ENCODE assay signal across 27 mouse cellular contexts in genomic region chr14:60904501-60904900, GRCm38 (mm10).
DNase-seq lines count a peak whose midpoint lies in the region; ATAC-seq and TF ChIP-seq lines count a peak whose summit lies in the region.
"Had no signal": no experiment of that assay in that cellular context is flagged by ENCODE, and none has a peak within 500 bp of the region (broad histone marks: within the 10 kb centered on the region; RNA-seq: fewer than 3 reads in every experiment).

No protein-coding gene starts in this region.

- no peaks in the 10 kb centered on the region for H3K9me3 ChIP-seq in hindbrain, embryonic 10.5 days
- H3K9me3 ChIP-seq in hindbrain, embryonic 11.5 days (ENCODE audit: control insufficient read depth, low read length) = no peaks in the 10 kb centered on the region
- no peaks in the 10 kb centered on the region for H3K9me3 ChIP-seq in lung, embryonic 16.5 days (ENCODE audit: control insufficient read depth, low read length)
- H3K9me3 ChIP-seq in neural tube, embryonic 15.5 days (replicated peaks) = no peaks in the 10 kb centered on the region
- H3K9me3 ChIP-seq: embryonic facial prominence, embryonic 13.5 days; heart, embryonic 12.5 days; hindbrain, embryonic 13.5 days; midbrain, embryonic 10.5 days; midbrain, embryonic 15.5 days had no signal

- DNase-seq in hindbrain, embryonic 10.5 days (ENCODE audit: low spot score) = no peak
- no peak for DNase-seq in hindbrain, embryonic 11.5 days (ENCODE audit: low spot score)
- DNase-seq in lung, postnatal 14 days = no peak
- DNase-seq in brain, embryonic 14.5 days (ENCODE audit: low read depth) = peak; percentile 15
- DNase-seq in frontal cortex, adult 2 months (ENCODE audit: extremely low spot score in 1 of 2, low spot score in 1 of 2) = no peak
- DNase-seq: adrenal gland, postnatal 14 days; cerebellum, adult 18-20 months; gastrocnemius, postnatal 36 days; heart, adult 18-20 months; heart, postnatal 14 days; kidney, adult 11 months; kidney, postnatal 14 days; layer of hippocampus, adult 9-11 months; right cerebral cortex, adult 18-20 months; spleen, adult 18-20 months; thymus, adult 18-20 months; thymus, postnatal 25 days had no signal

- 81% methylated on average over 4 of the region's 4 CpGs for WGBS in hindbrain, embryonic 10.5 days
- WGBS in hindbrain, embryonic 11.5 days = 78% methylated on average over 4 of the region's 4 CpGs
- 29% methylated on average over 4 of the region's 4 CpGs for WGBS in lung, embryonic 16.5 days
- 52% methylated on average over 4 of the region's 4 CpGs for WGBS in neural tube, embryonic 15.5 days

- TF ChIP-seq POLR2A in brain, embryonic 14.5 days (IDR thresholded peaks at IDR 0.05; ENCODE audit: borderline replicate concordance, extremely low read depth, insufficient read depth, insufficient read length, poor library complexity, severe bottlenecking) = no peak

- no peak overlapping the region for H3K4me2 ChIP-seq in hindbrain, embryonic 11.5 days (replicated peaks; ENCODE audit: low read depth, low read length)
- H3K4me2 ChIP-seq in lung, embryonic 16.5 days (ENCODE audit: low read depth, low read length) = no peak overlapping the region
- H3K4me2 ChIP-seq in neural tube, embryonic 15.5 days = no peak overlapping the region
- H3K4me2 ChIP-seq: embryonic facial prominence, embryonic 13.5 days; heart, embryonic 12.5 days; hindbrain, embryonic 13.5 days; liver, embryonic 11.5 days; midbrain, embryonic 15.5 days had no signal

- peaks cover 18% of the 10 kb centered on the region for H3K36me3 ChIP-seq in hindbrain, embryonic 10.5 days
- no peaks in the 10 kb centered on the region for H3K36me3 ChIP-seq in hindbrain, embryonic 11.5 days (ENCODE audit: control insufficient read depth, insufficient read depth, low read length)
- H3K36me3 ChIP-seq in lung, embryonic 16.5 days (ENCODE audit: control insufficient read depth, insufficient read depth, low read length) = no peaks in the 10 kb centered on the region; the same call in 1 of the 2 replicates
- no peaks in the 10 kb centered on the region for H3K36me3 ChIP-seq in neural tube, embryonic 15.5 days
- H3K36me3 ChIP-seq: heart, embryonic 12.5 days; midbrain, embryonic 15.5 days had no signal

- no peak for TF ChIP-seq CTCF in brain, embryonic 14.5 days (IDR thresholded peaks at IDR 0.05; ENCODE audit: borderline replicate concordance, extremely low read depth, insufficient read depth, insufficient read length)

- H3K27ac ChIP-seq in hindbrain, embryonic 10.5 days = peak overlapping the region; percentile 23; the same call in 1 of the 2 replicates
- no peak overlapping the region for H3K27ac ChIP-seq in hindbrain, embryonic 11.5 days (ENCODE audit: low read depth, low read length)
- peak overlapping the region; percentile 5; the same call in 1 of the 2 replicates for H3K27ac ChIP-seq in lung, embryonic 16.5 days (ENCODE audit: low read length)
- H3K27ac ChIP-seq in neural tube, embryonic 15.5 days (replicated peaks) = no peak overlapping the region
- H3K27ac ChIP-seq: embryonic facial prominence, embryonic 13.5 days; hindbrain, embryonic 13.5 days; midbrain, embryonic 10.5 days; midbrain, embryonic 15.5 days had no signal

- H3K27me3 ChIP-seq in hindbrain, embryonic 10.5 days (ENCODE audit: insufficient read depth, poor library complexity, severe bottlenecking) = no peaks in the 10 kb centered on the region
- H3K27me3 ChIP-seq in hindbrain, embryonic 11.5 days (ENCODE audit: control insufficient read depth, insufficient read depth, low read length) = no peaks in the 10 kb centered on the region
- H3K27me3 ChIP-seq in lung, embryonic 16.5 days (ENCODE audit: control insufficient read depth, insufficient read depth, low read depth, low read length) = no peaks in the 10 kb centered on the region
- no peaks in the 10 kb centered on the region for H3K27me3 ChIP-seq in neural tube, embryonic 15.5 days (replicated peaks)
- H3K27me3 ChIP-seq: CH12.LX; embryonic facial prominence, embryonic 13.5 days; heart, embryonic 12.5 days; hindbrain, embryonic 13.5 days; midbrain, embryonic 15.5 days had no signal

- H3K9ac ChIP-seq in hindbrain, embryonic 11.5 days (ENCODE audit: low read depth, low read length) = no peak overlapping the region
- no peak overlapping the region for H3K9ac ChIP-seq in lung, embryonic 16.5 days (ENCODE audit: low read length)
- no peak overlapping the region for H3K9ac ChIP-seq in neural tube, embryonic 15.5 days (replicated peaks)
- H3K9ac ChIP-seq: embryonic facial prominence, embryonic 13.5 days; heart, embryonic 12.5 days; hindbrain, embryonic 13.5 days; midbrain, embryonic 15.5 days had no signal

- ATAC-seq in hindbrain, embryonic 11.5 days (ENCODE audit: low FRiP score) = no peak
- ATAC-seq in lung, embryonic 16.5 days (ENCODE audit: low read depth) = peak; percentile 45
- no peak for ATAC-seq in neural tube, embryonic 15.5 days (ENCODE audit: low FRiP score)
- ATAC-seq: inflammation-experienced regulatory T-cells, adult 6 months; midbrain, embryonic 15.5 days had no signal

- no peak overlapping the region for H3K4me3 ChIP-seq in hindbrain, embryonic 10.5 days
- no peak overlapping the region for H3K4me3 ChIP-seq in hindbrain, embryonic 11.5 days (ENCODE audit: low read depth, low read length)
- H3K4me3 ChIP-seq in lung, embryonic 16.5 days (ENCODE audit: low read length) = no peak overlapping the region
- H3K4me3 ChIP-seq in neural tube, embryonic 15.5 days (replicated peaks) = no peak overlapping the region
- H3K4me3 ChIP-seq: embryonic facial prominence, embryonic 13.5 days; heart, embryonic 12.5 days; hindbrain, embryonic 13.5 days; midbrain, embryonic 10.5 days; midbrain, embryonic 15.5 days had no signal

- H3K4me1 ChIP-seq in hindbrain, embryonic 10.5 days (replicated peaks) = 0 out of 2 replicates have a peak, but pooled peaks cover 7% of the 10 kb centered on the region
- H3K4me1 ChIP-seq in hindbrain, embryonic 11.5 days (replicated peaks; ENCODE audit: control insufficient read depth, insufficient read depth, low read length) = no peaks in the 10 kb centered on the region
- peaks cover 12% of the 10 kb centered on the region for H3K4me1 ChIP-seq in lung, embryonic 16.5 days (replicated peaks; ENCODE audit: control insufficient read depth, insufficient read depth, low read length)
- no peaks in the 10 kb centered on the region for H3K4me1 ChIP-seq in neural tube, embryonic 15.5 days
- H3K4me1 ChIP-seq: embryonic facial prominence, embryonic 13.5 days; hindbrain, embryonic 13.5 days; midbrain, embryonic 15.5 days had no signal

Comparison
In these comparisons a context has a peak if more than half of its experiments do, and no peak if none do; other contexts are left out.
1. H3K27ac ChIP-seq: peak in hindbrain, embryonic 10.5 days (single experiment) and lung, embryonic 16.5 days (single experiment); none in hindbrain, embryonic 11.5 days (single experiment) and neural tube, embryonic 15.5 days (single experiment).